Mouse (Mus musculus): ENCODE data around the gene Klhl33. TPM values are rescaled to one million over a fixed set of nuclear protein-coding genes. Genes with fewer than 3 reads are reported as not detected.

Klhl33 gene
- polyA plus RNA-seq, 1 experiment: 0.26 TPM

GRCm38 (mm10) chr14:50938119-50938908, 41.0 kb upstream of the Klhl33 start:
- Histone ChIP-seq H3K4me3 (ENCODE audit: insufficient read depth, poor library complexity, severe bottlenecking) (no peak overlapping the region), H3K79me2 (ENCODE audit: control insufficient read depth, insufficient read depth) (no peaks in the 10 kb centered on the region), H3K27me3 (ENCODE audit: control insufficient read depth, insufficient read depth, insufficient read length) (no peaks in the 10 kb centered on the region), H3ac (ENCODE audit: control insufficient read depth, insufficient read length, low read depth) (no peak overlapping the region), H3K79me3 (ENCODE audit: low read depth) (no peaks in the 10 kb centered on the region), H3K36me3 (ENCODE audit: control insufficient read depth, insufficient read depth) (no peaks in the 10 kb centered on the region)
- TF ChIP-seq MYOG (IDR thresholded peaks at IDR 0.05; ENCODE audit: control insufficient read depth, extremely low read depth, insufficient read length) (no peak), FOSL1 (IDR thresholded peaks at IDR 0.05; ENCODE audit: insufficient read depth, low read length, poor library complexity, severe bottlenecking) (no peak), MAX (IDR thresholded peaks at IDR 0.05) (no peak), USF1 (IDR thresholded peaks at IDR 0.05; ENCODE audit: low read depth) (no peak)

GRCm38 (mm10) chr14:50936649-50937048, 39.3 kb upstream of the Klhl33 start:
- no peak for TF ChIP-seq FOSL1 (IDR thresholded peaks at IDR 0.05; ENCODE audit: insufficient read depth, low read length, poor library complexity, severe bottlenecking)
- TF ChIP-seq MYOD1 (IDR thresholded peaks at IDR 0.05; ENCODE audit: control insufficient read depth, insufficient read length, low read depth): no peak
- TF ChIP-seq USF1 (IDR thresholded peaks at IDR 0.05; ENCODE audit: low read depth): no peak
- no peak for TF ChIP-seq MAX (IDR thresholded peaks at IDR 0.05)
- TF ChIP-seq CTCF (IDR thresholded peaks at IDR 0.05; ENCODE audit: control insufficient read depth, insufficient read depth, insufficient read length): no peak
- TF ChIP-seq MYOG (IDR thresholded peaks at IDR 0.05; ENCODE audit: control insufficient read depth, extremely low read depth, insufficient read length): no peak
- no peak for TF ChIP-seq CEBPB (IDR thresholded peaks at IDR 0.05; ENCODE audit: low read depth)

GRCm38 (mm10) chr14:50931493-50932020, 34.2 kb upstream of the Klhl33 start:
- H3K36me3 ChIP-seq (ENCODE audit: control insufficient read depth, insufficient read depth): peaks cover 29% of the 10 kb centered on the region

More at GRCm38 (mm10) chr14:50936649-50937048, 39.3 kb upstream of the Klhl33 start:
- Histone ChIP-seq H3K27me3 (ENCODE audit: control insufficient read depth, insufficient read depth, insufficient read length) (no peaks in the 10 kb centered on the region), H3K4me3 (ENCODE audit: insufficient read depth, poor library complexity, severe bottlenecking) (no peak overlapping the region), H3K79me2 (ENCODE audit: control insufficient read depth, insufficient read depth) (no peaks in the 10 kb centered on the region), H3K79me3 (ENCODE audit: low read depth) (no peaks in the 10 kb centered on the region), H3K36me3 (ENCODE audit: control insufficient read depth, insufficient read depth) (no peaks in the 10 kb centered on the region), H3ac (ENCODE audit: control insufficient read depth, insufficient read length, low read depth) (no peak overlapping the region)

GRCm38 (mm10) chr14:50930754-50931492, 33.6 kb upstream of the Klhl33 start, which contains the start of the genes Pip4p1 and Pnp:
TSS of gene Pip4p1 (minus strand) at chr14:50930856.
TSS of gene Pnp (plus strand) at chr14:50931082.
- Histone ChIP-seq H3K36me3 (ENCODE audit: control insufficient read depth, insufficient read depth) (peaks cover 35% of the 10 kb centered on the region), H3K27me3 (ENCODE audit: control insufficient read depth, insufficient read depth, insufficient read length) (no peaks in the 10 kb centered on the region), H3K79me2 (ENCODE audit: control insufficient read depth, insufficient read depth) (peaks cover 47% of the 10 kb centered on the region), H3K4me3 (ENCODE audit: insufficient read depth, poor library complexity, severe bottlenecking) (peak within 1 kb of the TSS; percentile 96), H3ac (ENCODE audit: control insufficient read depth, insufficient read length, low read depth) (peak within 1 kb of the TSS; percentile 72), H3K79me3 (ENCODE audit: low read depth) (peaks cover 33% of the 10 kb centered on the region)
- TF ChIP-seq CEBPB (IDR thresholded peaks at IDR 0.05; ENCODE audit: low read depth): no peak
- no peak for TF ChIP-seq MYOD1 (IDR thresholded peaks at IDR 0.05; ENCODE audit: control insufficient read depth, insufficient read length, low read depth)
- TF ChIP-seq MYOG (IDR thresholded peaks at IDR 0.05; ENCODE audit: control insufficient read depth, extremely low read depth, insufficient read length): no peak
- TF ChIP-seq CTCF (IDR thresholded peaks at IDR 0.05; ENCODE audit: control insufficient read depth, insufficient read depth, insufficient read length): no peak
- TF ChIP-seq USF1 (IDR thresholded peaks at IDR 0.05; ENCODE audit: low read depth): peak; percentile 98
- peak; percentile 87 for TF ChIP-seq MAX (IDR thresholded peaks at IDR 0.05)

More at GRCm38 (mm10) chr14:50931493-50932020, 34.2 kb upstream of the Klhl33 start:
- H3K79me3 ChIP-seq (ENCODE audit: low read depth): peaks cover 27% of the 10 kb centered on the region
- peaks cover 41% of the 10 kb centered on the region for H3K79me2 ChIP-seq (ENCODE audit: control insufficient read depth, insufficient read depth)
- no peaks in the 10 kb centered on the region for H3K27me3 ChIP-seq (ENCODE audit: control insufficient read depth, insufficient read depth, insufficient read length)
- TF ChIP-seq MAX (IDR thresholded peaks at IDR 0.05) (no peak), FOSL1 (IDR thresholded peaks at IDR 0.05; ENCODE audit: insufficient read depth, low read length, poor library complexity, severe bottlenecking) (no peak), CTCF (IDR thresholded peaks at IDR 0.05; ENCODE audit: control insufficient read depth, insufficient read depth, insufficient read length) (no peak), MYOD1 (IDR thresholded peaks at IDR 0.05; ENCODE audit: control insufficient read depth, insufficient read length, low read depth) (no peak), USF1 (IDR thresholded peaks at IDR 0.05; ENCODE audit: low read depth) (no peak), CEBPB (IDR thresholded peaks at IDR 0.05; ENCODE audit: low read depth) (no peak), MYOG (IDR thresholded peaks at IDR 0.05; ENCODE audit: control insufficient read depth, extremely low read depth, insufficient read length) (no peak)
- peak overlapping the region; percentile 36 for H3K4me3 ChIP-seq (ENCODE audit: insufficient read depth, poor library complexity, severe bottlenecking)
- peak overlapping the region; percentile 52 for H3ac ChIP-seq (ENCODE audit: control insufficient read depth, insufficient read length, low read depth)

GRCm38 (mm10) chr14:50930377-50930753, 33.1 kb upstream of the Klhl33 start:
- Histone ChIP-seq H3K36me3 (ENCODE audit: control insufficient read depth, insufficient read depth) (peaks cover 38% of the 10 kb centered on the region), H3K79me2 (ENCODE audit: control insufficient read depth, insufficient read depth) (peaks cover 53% of the 10 kb centered on the region), H3K4me3 (ENCODE audit: insufficient read depth, poor library complexity, severe bottlenecking) (peak overlapping the region; percentile 96), H3ac (ENCODE audit: control insufficient read depth, insufficient read length, low read depth) (peak overlapping the region; percentile 72), H3K79me3 (ENCODE audit: low read depth) (peaks cover 38% of the 10 kb centered on the region), H3K27me3 (ENCODE audit: control insufficient read depth, insufficient read depth, insufficient read length) (no peaks in the 10 kb centered on the region)
- no peak for TF ChIP-seq MAX (IDR thresholded peaks at IDR 0.05)
- TF ChIP-seq CEBPB (IDR thresholded peaks at IDR 0.05; ENCODE audit: low read depth): no peak
- TF ChIP-seq MYOG (IDR thresholded peaks at IDR 0.05; ENCODE audit: control insufficient read depth, extremely low read depth, insufficient read length): no peak
- TF ChIP-seq FOSL1 (IDR thresholded peaks at IDR 0.05; ENCODE audit: insufficient read depth, low read length, poor library complexity, severe bottlenecking): no peak
- no peak for TF ChIP-seq USF1 (IDR thresholded peaks at IDR 0.05; ENCODE audit: low read depth)
- no peak for TF ChIP-seq MYOD1 (IDR thresholded peaks at IDR 0.05; ENCODE audit: control insufficient read depth, insufficient read length, low read depth)
- no peak for TF ChIP-seq CTCF (IDR thresholded peaks at IDR 0.05; ENCODE audit: control insufficient read depth, insufficient read depth, insufficient read length)
